Mouse (Mus musculus) embryonic facial prominence, embryonic 14.5 days (tissue): ENCODE results near the gene Pnck. TPM values are rescaled to one million over a fixed set of nuclear protein-coding genes. Genes with fewer than 3 reads are reported as not detected.

Source experiments
- ATAC-seq: fragments of 200-750 bp; cut with Nextera tagmentation; 2 replicates; pipeline ENCODE4 v1.8.0; 2017; ENCODE audit warnings: low read depth, moderate number of reproducible peaks, moderate TSS enrichment
- DNase-seq: peaks from one replicate; pipeline ENCODE4 v3.0.0-alpha.2; 2015; ENCODE audit warnings: low spot score
- H3K27ac ChIP-seq: fragments of 300-500 bp; sonication (generic); replicated peaks from 2 replicates; pipeline ENCODE4 v1.5.1; 2014; ENCODE audit warnings: low read depth, mild to moderate bottlenecking, low read length, moderate library complexity
- H3K27me3 ChIP-seq: fragments of 300-500 bp; sonication (generic); replicated peaks from 2 replicates; pipeline ENCODE4 v1.6.1; 2014; ENCODE audit warnings: low read length; ENCODE audit not compliant: control insufficient read depth, insufficient read depth
- H3K36me3 ChIP-seq: fragments of 300-500 bp; sonication (generic); 2 replicates; pipeline ENCODE4 v1.6.1; 2014; ENCODE audit warnings: low read length, mixed read lengths; ENCODE audit not compliant: control insufficient read depth, insufficient read depth
- H3K4me1 ChIP-seq: fragments of 300-500 bp; sonication (generic); 2 replicates; pipeline ENCODE4 v1.6.1; 2014; ENCODE audit warnings: antibody characterized with exemption, low read length; ENCODE audit not compliant: control insufficient read depth, insufficient read depth
- H3K4me2 ChIP-seq: fragments of 300-500 bp; sonication (generic); 2 replicates; pipeline ENCODE4 v1.6.1; 2014; ENCODE audit warnings: low read depth, mild to moderate bottlenecking, low read length, moderate library complexity, mixed read lengths
- H3K4me3 ChIP-seq: fragments of 300-500 bp; sonication (generic); 2 replicates; pipeline ENCODE4 v1.5.1; 2014; ENCODE audit warnings: low read depth, mild to moderate bottlenecking, low read length
- H3K9ac ChIP-seq: fragments of 300-500 bp; sonication (generic); 2 replicates; pipeline ENCODE4 v1.6.1; 2014; ENCODE audit warnings: low read depth, mild to moderate bottlenecking, low read length, moderate library complexity, mixed read lengths
- H3K9me3 ChIP-seq: fragments of 300-500 bp; sonication (generic); 2 replicates; pipeline ENCODE4 v1.6.1; 2016; ENCODE audit warnings: low read length; ENCODE audit not compliant: control insufficient read depth
- WGBS: fragments of 180-500 bp; shearing (Covaris S2); extraction: QIAGEN DNeasy Blood & Tissue Kit; methylation state at CpG from one replicate; pipeline ENCODE4 v1.1.7; 2014; 5-methylcytosine and 5-hydroxymethylcytosine counted together
- polyA plus RNA-seq: library from polyadenylated mRNA; unstranded; fragments of >200 nt; fragmentation: Nextera tagmentation; extraction: Ambion mirVana; gene quantifications from 2 replicates; pipeline ENCODE4 v1.2.1, GENCODE M21; 2014

Pnck gene
- 16.6 and 19.9 TPM in 2 replicates for polyA plus RNA-seq

DNA sequence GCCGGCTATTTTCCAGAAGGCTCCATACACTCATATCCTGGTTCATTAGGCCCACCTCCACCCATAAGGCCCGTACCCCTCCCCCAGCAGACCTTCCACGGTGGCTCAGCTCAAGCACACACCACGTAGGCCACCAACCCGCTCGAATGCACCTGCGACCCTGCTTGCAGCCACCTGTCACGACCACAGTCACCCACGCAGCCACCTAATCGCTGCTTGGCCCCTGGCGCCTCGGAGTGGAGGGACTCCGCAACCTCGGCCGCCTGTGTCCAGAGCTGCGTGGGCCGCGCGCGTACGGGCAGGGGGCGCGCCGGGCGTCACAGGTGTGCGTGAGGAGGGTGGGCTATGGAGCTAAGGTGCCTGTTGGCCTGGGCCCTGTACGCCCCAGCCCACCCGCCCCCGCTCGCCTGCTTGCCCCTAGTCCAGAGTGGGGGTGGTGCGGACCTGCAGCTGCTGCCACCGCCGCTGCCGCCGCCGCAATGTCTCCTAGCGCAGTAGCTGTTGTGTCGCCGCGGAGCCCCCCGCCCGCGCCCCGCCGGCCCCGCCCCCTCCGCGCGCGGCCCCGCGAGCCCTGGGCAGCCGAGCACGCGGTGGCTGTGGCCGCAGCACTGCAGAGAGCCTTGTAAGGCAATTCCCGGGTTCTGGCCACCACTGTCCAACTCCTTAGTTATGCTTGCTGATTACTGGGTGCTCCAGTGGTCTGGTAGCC, at the start of gene Pnck:
Pnck (minus strand) TSS at position 543 of the 709 bp plus-strand sequence.
- Histone ChIP-seq H3K36me3 (no peaks in the 10 kb centered on the region), H3K27me3 (no peaks in the 10 kb centered on the region), H3K27ac (no peak within 1 kb of the TSS), H3K4me2 (peak within 1 kb of the TSS; percentile 71), H3K9me3 (no peaks in the 10 kb centered on the region), H3K9ac (peak within 1 kb of the TSS; percentile 58), H3K4me3 (peak within 1 kb of the TSS; percentile 46), H3K4me1 (no peaks in the 10 kb centered on the region)
- 31% methylated on average over 12 of the region's 57 CpGs for WGBS
- DNase-seq (no peak), ATAC-seq (peak; percentile 87)

- DNase-seq (no peak), ATAC-seq (no peak)
- WGBS = 87% methylated on average over 1 of the region's 1 CpGs
- H3K27me3 ChIP-seq = no peaks in the 10 kb centered on the region; the same call in 1 of the 2 replicates
- H3K4me3 ChIP-seq = no peak overlapping the region
- peaks cover 20% of the 10 kb centered on the region for H3K36me3 ChIP-seq
- H3K9ac ChIP-seq = no peak overlapping the region
- H3K27ac ChIP-seq = no peak overlapping the region
- H3K9me3 ChIP-seq = no peaks in the 10 kb centered on the region
- no peaks in the 10 kb centered on the region for H3K4me1 ChIP-seq
- no peak overlapping the region for H3K4me2 ChIP-seq
Observed at GRCm38 (mm10) chrX:73700472-73700871, 40.6 kb upstream of the Pnck start.

DNA sequence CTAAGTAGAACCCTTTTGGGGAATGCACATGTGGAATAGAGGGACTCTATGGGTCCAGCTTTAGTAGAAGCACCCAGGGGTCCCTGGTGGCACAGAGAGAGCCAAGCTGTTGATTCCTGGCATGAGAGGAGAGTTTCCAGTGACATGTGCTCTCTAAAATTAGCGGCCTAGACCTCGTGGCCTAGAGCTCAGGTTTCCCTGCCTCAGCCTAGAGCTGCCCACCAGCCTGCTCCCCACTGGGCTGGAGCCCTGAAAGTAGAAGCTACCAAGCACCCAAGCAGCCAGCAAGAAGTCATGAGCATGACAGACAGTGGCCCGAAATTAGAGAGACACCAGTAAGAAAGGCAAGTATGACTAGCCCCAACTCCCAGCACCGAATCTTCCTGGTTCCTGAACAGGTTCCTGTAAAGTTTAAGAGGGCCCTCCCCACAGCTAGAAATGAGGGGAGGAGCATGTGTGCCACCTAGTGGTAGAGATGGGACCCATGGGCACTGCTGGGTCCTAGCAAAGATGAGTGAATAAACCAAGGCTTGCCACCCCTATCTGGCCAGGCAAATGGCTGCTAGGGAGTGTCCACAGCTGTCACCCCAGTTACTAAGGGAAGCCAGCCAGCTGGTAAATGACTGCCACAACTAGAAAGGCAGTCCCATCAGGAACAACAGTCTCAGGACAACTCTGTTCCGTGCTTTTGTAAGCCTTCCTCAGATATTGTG, 31.2 kb upstream of the Pnck start:
- WGBS = 76% methylated on average over 5 of the region's 5 CpGs
- peak; percentile 24 for DNase-seq
- peak; percentile 67; the same call in 1 of the 2 replicates for ATAC-seq

DNA sequence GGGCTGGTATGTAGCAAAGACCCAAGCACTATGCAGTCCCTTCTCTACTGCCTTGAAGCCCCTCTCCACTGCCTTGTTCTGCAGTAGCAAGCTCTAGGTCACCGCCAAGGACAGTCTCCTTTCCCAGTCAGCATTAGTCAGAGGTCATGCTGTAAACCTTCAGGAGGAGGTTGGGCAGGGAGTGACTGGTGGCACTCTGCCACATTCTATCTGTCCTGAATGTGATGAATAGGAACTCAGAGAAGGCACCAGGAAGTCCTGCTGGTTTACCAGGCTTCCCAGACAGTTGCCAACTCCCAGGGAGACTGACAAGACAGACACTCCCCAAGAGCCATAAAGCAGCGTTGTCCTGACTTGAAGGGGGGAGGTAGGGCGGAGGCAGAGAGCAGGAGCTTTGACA, 25.7 kb upstream of the Pnck start:
- Histone ChIP-seq H3K27me3 (no peaks in the 10 kb centered on the region), H3K4me2 (no peak overlapping the region), H3K27ac (no peak overlapping the region), H3K4me3 (no peak overlapping the region), H3K9ac (no peak overlapping the region), H3K4me1 (no peaks in the 10 kb centered on the region), H3K36me3 (peaks cover 49% of the 10 kb centered on the region; the same call in 1 of the 2 replicates), H3K9me3 (no peaks in the 10 kb centered on the region)
- no peak for DNase-seq
- 78% methylated on average over 3 of the region's 3 CpGs for whole genome bisulfite sequencing
- ATAC-seq = no peak

More for the DNA sequence above, 31.2 kb upstream of the Pnck start:
- peaks cover 27% of the 10 kb centered on the region; the same call in 1 of the 2 replicates for H3K36me3 ChIP-seq
- H3K4me2 ChIP-seq = no peak overlapping the region
- no peak overlapping the region for H3K4me3 ChIP-seq
- H3K4me1 ChIP-seq = no peaks in the 10 kb centered on the region
- no peaks in the 10 kb centered on the region for H3K9me3 ChIP-seq
- no peak overlapping the region for H3K9ac ChIP-seq
- H3K27ac ChIP-seq = no peak overlapping the region
- no peaks in the 10 kb centered on the region for H3K27me3 ChIP-seq

DNA sequence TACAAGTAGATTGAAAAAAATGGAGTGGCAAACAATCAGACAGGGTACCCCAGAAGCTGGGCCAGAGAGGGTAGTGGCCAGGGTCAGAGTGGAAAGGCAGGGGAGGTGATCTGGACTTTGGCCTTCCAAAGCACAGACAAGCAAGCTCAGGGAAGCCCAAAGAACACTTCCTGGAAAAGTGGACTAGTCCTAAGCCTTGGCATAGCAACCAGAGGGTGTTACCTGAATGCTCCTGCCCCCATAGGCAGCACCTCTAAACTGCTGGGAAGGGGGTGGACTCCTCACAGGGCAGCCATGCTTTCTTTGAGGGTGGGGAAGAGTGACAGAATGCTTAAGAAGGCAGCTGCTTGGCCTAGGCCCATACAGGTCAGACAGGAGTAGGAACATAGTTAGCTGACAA, 25.1 kb upstream of the Pnck start:
- Histone ChIP-seq H3K27me3 (no peaks in the 10 kb centered on the region), H3K9ac (no peak overlapping the region), H3K9me3 (no peaks in the 10 kb centered on the region), H3K4me3 (no peak overlapping the region), H3K4me1 (no peaks in the 10 kb centered on the region), H3K36me3 (peaks cover 55% of the 10 kb centered on the region), H3K27ac (no peak overlapping the region), H3K4me2 (no peak overlapping the region)
- DNase-seq (no peak), ATAC-seq (no peak)

GRCm38 (mm10) chrX:73684156-73684555, 24.2 kb upstream of the Pnck start:
- no peaks in the 10 kb centered on the region for H3K4me1 ChIP-seq
- ATAC-seq (no peak), DNase-seq (no peak)
- no peak overlapping the region for H3K4me3 ChIP-seq
- H3K9me3 ChIP-seq = no peaks in the 10 kb centered on the region
- H3K36me3 ChIP-seq = peaks cover 56% of the 10 kb centered on the region
- no peak overlapping the region for H3K9ac ChIP-seq
- H3K4me2 ChIP-seq = no peak overlapping the region
- H3K27ac ChIP-seq = no peak overlapping the region
- 98% methylated on average over 2 of the region's 2 CpGs for WGBS
- no peaks in the 10 kb centered on the region for H3K27me3 ChIP-seq

DNA sequence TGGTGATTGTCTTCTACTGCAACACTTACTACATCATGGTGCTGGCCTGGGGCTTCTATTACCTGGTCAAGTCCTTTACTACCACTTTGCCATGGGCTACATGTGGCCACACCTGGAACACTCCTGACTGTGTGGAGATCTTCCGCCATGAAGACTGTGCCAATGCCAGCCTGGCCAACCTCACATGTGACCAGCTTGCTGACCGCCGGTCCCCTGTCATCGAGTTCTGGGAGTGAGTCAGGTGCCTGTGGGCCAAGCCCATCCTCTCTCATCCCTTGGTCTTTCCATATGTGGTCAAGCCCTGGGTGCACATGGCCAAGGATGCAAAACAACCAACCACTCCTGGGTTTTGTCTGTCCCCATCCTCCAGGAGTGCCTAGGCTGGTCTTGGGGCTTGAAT, 16.8 kb upstream of the Pnck start:
- Histone ChIP-seq H3K9me3 (no peaks in the 10 kb centered on the region), H3K4me1 (no peaks in the 10 kb centered on the region), H3K27ac (no peak overlapping the region), H3K9ac (no peak overlapping the region), H3K27me3 (no peaks in the 10 kb centered on the region), H3K4me3 (no peak overlapping the region), H3K4me2 (no peak overlapping the region), H3K36me3 (peaks cover 37% of the 10 kb centered on the region)
- 97% methylated on average over 4 of the region's 4 CpGs for whole genome bisulfite sequencing
- DNase-seq = no peak
- no peak for ATAC-seq

GRCm38 (mm10) chrX:73675231-73675630, 15.3 kb upstream of the Pnck start:
- Histone ChIP-seq H3K9me3 (no peaks in the 10 kb centered on the region), H3K4me2 (peak overlapping the region; percentile 63), H3K27me3 (no peaks in the 10 kb centered on the region), H3K27ac (no peak overlapping the region), H3K4me1 (no peaks in the 10 kb centered on the region), H3K9ac (0 out of 2 replicates have a peak overlapping the region, but pooled peaks have one; percentile 79), H3K4me3 (peak overlapping the region; percentile 60), H3K36me3 (peaks cover 31% of the 10 kb centered on the region)
- DNase-seq (no peak), ATAC-seq (no peak)
- WGBS = 74% methylated on average over 2 of the region's 2 CpGs
